11 mouse cellular contexts compared by ENCODE assay signal in genomic region chr2:155727764-155728395, GRCm38 (mm10). TPM values are rescaled to one million over a fixed set of nuclear protein-coding genes. Genes with fewer than 3 reads are reported as not detected.
A peak's percentile ranks its signal among the peaks of the same experiment; 100 is the strongest.
DNase-seq lines count a peak whose midpoint lies in the region; ATAC-seq and TF ChIP-seq lines count a peak whose summit lies in the region.
"Had no signal": no experiment of that assay in that cellular context is flagged by ENCODE, and none has a peak within 500 bp of the region (broad histone marks: within the 10 kb centered on the region; RNA-seq: fewer than 3 reads in every experiment).

No protein-coding gene starts in this region.

- peaks cover 12% of the 10 kb centered on the region for H3K4me1 ChIP-seq in hindbrain, embryonic 12.5 days
- no peaks in the 10 kb centered on the region for H3K4me1 ChIP-seq in hindbrain, embryonic 11.5 days (replicated peaks; ENCODE audit: control insufficient read depth, insufficient read depth, low read length)
- H3K4me1 ChIP-seq in forebrain, embryonic 16.5 days (replicated peaks; ENCODE audit: control insufficient read depth, insufficient read depth, low read length) = peaks cover 15% of the 10 kb centered on the region
- H3K4me1 ChIP-seq in midbrain, embryonic 13.5 days (replicated peaks) = peaks cover 14% of the 10 kb centered on the region

- H3K4me3 ChIP-seq in hindbrain, embryonic 12.5 days = no peak overlapping the region
- no peak overlapping the region for H3K4me3 ChIP-seq in hindbrain, embryonic 11.5 days (ENCODE audit: low read depth, low read length)
- peak overlapping the region; percentile 87 for H3K4me3 ChIP-seq in C2C12 (ENCODE audit: insufficient read depth, poor library complexity, severe bottlenecking)
- H3K4me3 ChIP-seq in forebrain, embryonic 16.5 days (replicated peaks; ENCODE audit: low read length) = no peak overlapping the region
- H3K4me3 ChIP-seq in midbrain, embryonic 13.5 days (replicated peaks) = peak overlapping the region; percentile 88

- 0 out of 2 replicates have a peak overlapping the region, but pooled peaks have one; percentile 85 for H3K4me2 ChIP-seq in hindbrain, embryonic 12.5 days (replicated peaks)
- H3K4me2 ChIP-seq in hindbrain, embryonic 11.5 days (replicated peaks; ENCODE audit: low read depth, low read length) = no peak overlapping the region
- peak overlapping the region; percentile 98; the same call in 1 of the 2 replicates for H3K4me2 ChIP-seq in forebrain, embryonic 16.5 days (ENCODE audit: low read length)
- H3K4me2 ChIP-seq in midbrain, embryonic 13.5 days (replicated peaks) = peak overlapping the region; percentile 94

- no peak for ATAC-seq in hindbrain, embryonic 12.5 days (ENCODE audit: low FRiP score)
- no peak for ATAC-seq in hindbrain, embryonic 11.5 days (ENCODE audit: low FRiP score)
- ATAC-seq in forebrain, embryonic 16.5 days = no peak
- ATAC-seq in midbrain, embryonic 13.5 days = no peak
- ATAC-seq in CD4-positive, CD25-positive, alpha-beta regulatory T cell, adult 4 months = no peak

- no peak for TF ChIP-seq CTCF in C2C12 (IDR thresholded peaks at IDR 0.05; ENCODE audit: control insufficient read depth, insufficient read depth, insufficient read length)

- no peaks in the 10 kb centered on the region for H3K79me3 ChIP-seq in C2C12 (ENCODE audit: low read depth)

- no peaks in the 10 kb centered on the region for H3K27me3 ChIP-seq in hindbrain, embryonic 12.5 days
- H3K27me3 ChIP-seq in hindbrain, embryonic 11.5 days (ENCODE audit: control insufficient read depth, insufficient read depth, low read length) = no peaks in the 10 kb centered on the region
- no peaks in the 10 kb centered on the region for H3K27me3 ChIP-seq in C2C12 (ENCODE audit: control insufficient read depth, insufficient read depth, insufficient read length)
- no peaks in the 10 kb centered on the region for H3K27me3 ChIP-seq in forebrain, embryonic 16.5 days (replicated peaks; ENCODE audit: control insufficient read depth, insufficient read depth, low read length)
- no peaks in the 10 kb centered on the region for H3K27me3 ChIP-seq in midbrain, embryonic 13.5 days

- H3K9ac ChIP-seq in hindbrain, embryonic 12.5 days = 0 out of 2 replicates have a peak overlapping the region, but pooled peaks have one; percentile 2
- H3K9ac ChIP-seq in hindbrain, embryonic 11.5 days (ENCODE audit: low read depth, low read length) = no peak overlapping the region
- no peak overlapping the region for H3K9ac ChIP-seq in forebrain, embryonic 16.5 days (replicated peaks; ENCODE audit: low read depth, low read length)
- H3K9ac ChIP-seq in midbrain, embryonic 13.5 days (replicated peaks) = 0 out of 2 replicates have a peak overlapping the region, but pooled peaks have one; percentile 5

- WGBS in hindbrain, embryonic 12.5 days = 81% methylated on average over 7 of the region's 7 CpGs
- WGBS in hindbrain, embryonic 11.5 days = 80% methylated on average over 7 of the region's 7 CpGs
- WGBS in forebrain, embryonic 16.5 days = 77% methylated on average over 7 of the region's 7 CpGs
- WGBS in midbrain, embryonic 13.5 days = 85% methylated on average over 7 of the region's 7 CpGs

- no peak for DNase-seq in hindbrain, embryonic 11.5 days (ENCODE audit: low spot score)
- no peak for DNase-seq in urinary bladder, postnatal 14 days (ENCODE audit: low spot score)
- DNase-seq in right cerebral cortex, postnatal 25 days = no peak
- DNase-seq: cerebellum, postnatal 25 days; kidney, adult 8-10 months had no signal

- H3K27ac ChIP-seq in hindbrain, embryonic 12.5 days = no peak overlapping the region
- no peak overlapping the region for H3K27ac ChIP-seq in hindbrain, embryonic 11.5 days (ENCODE audit: low read depth, low read length)
- no peak overlapping the region for H3K27ac ChIP-seq in forebrain, embryonic 16.5 days (ENCODE audit: low read length)
- H3K27ac ChIP-seq in midbrain, embryonic 13.5 days = no peak overlapping the region

- H3K79me2 ChIP-seq in C2C12 (ENCODE audit: control insufficient read depth, insufficient read depth) = peaks cover 6% of the 10 kb centered on the region

- peaks cover 7% of the 10 kb centered on the region for H3K36me3 ChIP-seq in hindbrain, embryonic 12.5 days
- no peaks in the 10 kb centered on the region for H3K36me3 ChIP-seq in hindbrain, embryonic 11.5 days (ENCODE audit: control insufficient read depth, insufficient read depth, low read length)
- no peaks in the 10 kb centered on the region for H3K36me3 ChIP-seq in C2C12 (ENCODE audit: control insufficient read depth, insufficient read depth)
- H3K36me3 ChIP-seq in forebrain, embryonic 16.5 days (ENCODE audit: control insufficient read depth, insufficient read depth) = peaks cover 5% of the 10 kb centered on the region; the same call in 1 of the 2 replicates
- H3K36me3 ChIP-seq in midbrain, embryonic 13.5 days = peaks cover 24% of the 10 kb centered on the region

- H3K9me3 ChIP-seq in hindbrain, embryonic 12.5 days (replicated peaks) = no peaks in the 10 kb centered on the region
- H3K9me3 ChIP-seq in hindbrain, embryonic 11.5 days (ENCODE audit: control insufficient read depth, low read length) = no peaks in the 10 kb centered on the region
- no peaks in the 10 kb centered on the region for H3K9me3 ChIP-seq in forebrain, embryonic 16.5 days (ENCODE audit: control insufficient read depth, low read length)
- no peaks in the 10 kb centered on the region for H3K9me3 ChIP-seq in midbrain, embryonic 13.5 days

- H3ac ChIP-seq in C2C12 (ENCODE audit: control insufficient read depth, insufficient read length, low read depth) = no peak overlapping the region

TF ChIP-seq in C2C12, 6 proteins besides CTCF, POLR2A, EP300 and RAD21:
- no peak for TF ChIP-seq MYOG (IDR thresholded peaks at IDR 0.05; ENCODE audit: control insufficient read depth, extremely low read depth, insufficient read length)
- TF ChIP-seq FOSL1 (IDR thresholded peaks at IDR 0.05; ENCODE audit: insufficient read depth, low read length, poor library complexity, severe bottlenecking) = no peak
- TF ChIP-seq CEBPB (IDR thresholded peaks at IDR 0.05; ENCODE audit: low read depth) = no peak
- no peak for TF ChIP-seq MAX (IDR thresholded peaks at IDR 0.05)
- no peak for TF ChIP-seq MYOD1 (IDR thresholded peaks at IDR 0.05; ENCODE audit: control insufficient read depth, insufficient read length, low read depth)
- no peak for TF ChIP-seq USF1 (IDR thresholded peaks at IDR 0.05; ENCODE audit: low read depth)

RNA-seq across cellular contexts. Expression of gene Edem2, which starts 1.4 kb away (rescaled TPM):
- polyA plus RNA-seq in hindbrain, embryonic 12.5 days (2016; fragmentation: Nextera tagmentation; extraction: Ambion mirVana) = 37.3 and 38.5 TPM in 2 replicates
- 36.0 and 37.4 TPM in 2 replicates for polyA plus RNA-seq in hindbrain, embryonic 11.5 days (2014; fragmentation: Nextera tagmentation; extraction: Ambion mirVana)
- 19.0 TPM for polyA plus RNA-seq in C2C12 (2012; fragmentation: generic; extraction: Trizol)
- 46.8 and 52.3 TPM in 2 replicates for polyA plus RNA-seq in forebrain, embryonic 16.5 days (2015; fragmentation: Nextera tagmentation; extraction: Ambion mirVana)
- 44.5 and 46.1 TPM in 2 replicates for polyA plus RNA-seq in midbrain, embryonic 13.5 days (2015; fragmentation: Nextera tagmentation; extraction: Ambion mirVana)
- 10 to 100 TPM; 44.7 to 59.3 TPM for polyA plus RNA-seq in CD4-positive, CD25-positive, alpha-beta regulatory T cell, adult 4 months (2017; shearing (Covaris generic))

RNA-seq across cellular contexts. Expression of gene Gm17581, which starts 7.8 kb away (rescaled TPM):
- not detected in 2 replicates for polyA plus RNA-seq in hindbrain, embryonic 12.5 days (2016; fragmentation: Nextera tagmentation; extraction: Ambion mirVana)
- not detected in 2 replicates for polyA plus RNA-seq in hindbrain, embryonic 11.5 days (2014; fragmentation: Nextera tagmentation; extraction: Ambion mirVana)
- polyA plus RNA-seq in C2C12 (2012; fragmentation: generic; extraction: Trizol) = not detected
- not detected in 2 replicates for polyA plus RNA-seq in forebrain, embryonic 16.5 days (2015; fragmentation: Nextera tagmentation; extraction: Ambion mirVana)
- polyA plus RNA-seq in midbrain, embryonic 13.5 days (2015; fragmentation: Nextera tagmentation; extraction: Ambion mirVana) = not detected in 2 replicates
- polyA plus RNA-seq in CD4-positive, CD25-positive, alpha-beta regulatory T cell, adult 4 months (2017; shearing (Covaris generic)) = not detected
- polyA plus RNA-seq: gonadal fat pad, adult 2 months had no signal

RNA-seq across cellular contexts. Expression of gene Procr, which starts 23.0 kb away (rescaled TPM):
- 3.4 and 4.1 TPM in 2 replicates for polyA plus RNA-seq in hindbrain, embryonic 12.5 days (2016; fragmentation: Nextera tagmentation; extraction: Ambion mirVana)
- polyA plus RNA-seq in hindbrain, embryonic 11.5 days (2014; fragmentation: Nextera tagmentation; extraction: Ambion mirVana) = 2.5 and 3.1 TPM in 2 replicates
- 4.4 TPM for polyA plus RNA-seq in C2C12 (2012; fragmentation: generic; extraction: Trizol)
- 1.8 and 2.9 TPM in 2 replicates for polyA plus RNA-seq in forebrain, embryonic 16.5 days (2015; fragmentation: Nextera tagmentation; extraction: Ambion mirVana)
- polyA plus RNA-seq in midbrain, embryonic 13.5 days (2015; fragmentation: Nextera tagmentation; extraction: Ambion mirVana) = 2.4 and 2.5 TPM in 2 replicates
- not detected for polyA plus RNA-seq in CD4-positive, CD25-positive, alpha-beta regulatory T cell, adult 4 months (2017; shearing (Covaris generic))

RNA-seq across cellular contexts. Expression of gene Trpc4ap, which starts 35.7 kb away (rescaled TPM):
- 190 and 204 TPM in 2 replicates for polyA plus RNA-seq in hindbrain, embryonic 12.5 days (2016; fragmentation: Nextera tagmentation; extraction: Ambion mirVana)
- polyA plus RNA-seq in hindbrain, embryonic 11.5 days (2014; fragmentation: Nextera tagmentation; extraction: Ambion mirVana) = 154 and 157 TPM in 2 replicates
- 70.5 TPM for polyA plus RNA-seq in C2C12 (2012; fragmentation: generic; extraction: Trizol)
- 179 and 180 TPM in 2 replicates for polyA plus RNA-seq in forebrain, embryonic 16.5 days (2015; fragmentation: Nextera tagmentation; extraction: Ambion mirVana)
- 157 and 169 TPM in 2 replicates for polyA plus RNA-seq in midbrain, embryonic 13.5 days (2015; fragmentation: Nextera tagmentation; extraction: Ambion mirVana)
- polyA plus RNA-seq in CD4-positive, CD25-positive, alpha-beta regulatory T cell, adult 4 months (2017; shearing (Covaris generic)) = 10 to 100 TPM; 35.3 to 44.4 TPM

RNA-seq across cellular contexts. Expression of gene Mmp24, which starts 47.3 kb away (rescaled TPM):
- 5.3 and 6.0 TPM in 2 replicates for polyA plus RNA-seq in hindbrain, embryonic 12.5 days (2016; fragmentation: Nextera tagmentation; extraction: Ambion mirVana)
- polyA plus RNA-seq in hindbrain, embryonic 11.5 days (2014; fragmentation: Nextera tagmentation; extraction: Ambion mirVana) = 3.2 and 3.4 TPM in 2 replicates
- 0.04 TPM for polyA plus RNA-seq in C2C12 (2012; fragmentation: generic; extraction: Trizol)
- 12.8 and 13.9 TPM in 2 replicates for polyA plus RNA-seq in forebrain, embryonic 16.5 days (2015; fragmentation: Nextera tagmentation; extraction: Ambion mirVana)
- 9.1 and 9.4 TPM in 2 replicates for polyA plus RNA-seq in midbrain, embryonic 13.5 days (2015; fragmentation: Nextera tagmentation; extraction: Ambion mirVana)
- not detected for polyA plus RNA-seq in CD4-positive, CD25-positive, alpha-beta regulatory T cell, adult 4 months (2017; shearing (Covaris generic))

Comparison
In these comparisons a context has a peak if more than half of its experiments do, and no peak if none do; other contexts are left out.
1. H3K9ac ChIP-seq: peak in hindbrain, embryonic 12.5 days (single experiment) and midbrain, embryonic 13.5 days (single experiment); none in hindbrain, embryonic 11.5 days (single experiment) and forebrain, embryonic 16.5 days (single experiment).
2. H3K4me3 ChIP-seq: peak in C2C12 (single experiment) and midbrain, embryonic 13.5 days (single experiment); none in hindbrain, embryonic 12.5 days (single experiment), hindbrain, embryonic 11.5 days (single experiment) and forebrain, embryonic 16.5 days (single experiment).